Mouse (Mus musculus) right cerebral cortex, postnatal 14 days (tissue): ENCODE measurements around the gene Dpep2nb.
"Not testable (repeated sequence)": the region's sequence is repeated elsewhere in the genome, so short reads cannot be mapped to it uniquely, and the experiment has no call there.

Source experiments
- DNase-seq: peaks from one replicate; pipeline ENCODE4 v3.0.0; 2022

Dpep2nb gene

DNA sequence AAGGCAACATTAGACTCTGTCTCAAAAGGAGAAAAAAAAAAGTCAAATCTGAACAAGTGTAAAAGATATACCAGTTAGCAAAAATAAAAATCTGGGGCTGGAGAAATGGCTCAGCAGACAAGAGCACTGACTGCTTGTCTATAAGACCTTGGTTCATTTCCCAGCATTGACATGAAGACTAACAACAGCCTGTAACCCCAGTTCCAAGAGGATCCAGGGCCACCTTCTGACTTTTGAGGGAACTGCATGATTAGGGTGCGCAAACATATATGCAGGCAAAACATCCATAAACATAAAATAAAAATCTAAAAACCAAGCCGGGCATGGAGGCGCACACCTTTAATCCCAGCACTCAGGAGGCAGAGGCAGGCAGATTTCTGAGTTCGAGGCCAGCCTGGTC, 638 bp upstream of the Dpep2nb start:
- no peak for DNase-seq

GRCm38 (mm10) chr8:106004538-106005207, 1.1 kb downstream of the Dpep2nb start:
- DNase-seq, result no peak

- no peak for DNase-seq
Measured at GRCm38 (mm10) chr8:106001908-106002307, 3.9 kb downstream of the Dpep2nb start.

GRCm38 (mm10) chr8:105998971-105999370, 6.8 kb downstream of the Dpep2nb start:
- DNase-seq, result no peak

DNA sequence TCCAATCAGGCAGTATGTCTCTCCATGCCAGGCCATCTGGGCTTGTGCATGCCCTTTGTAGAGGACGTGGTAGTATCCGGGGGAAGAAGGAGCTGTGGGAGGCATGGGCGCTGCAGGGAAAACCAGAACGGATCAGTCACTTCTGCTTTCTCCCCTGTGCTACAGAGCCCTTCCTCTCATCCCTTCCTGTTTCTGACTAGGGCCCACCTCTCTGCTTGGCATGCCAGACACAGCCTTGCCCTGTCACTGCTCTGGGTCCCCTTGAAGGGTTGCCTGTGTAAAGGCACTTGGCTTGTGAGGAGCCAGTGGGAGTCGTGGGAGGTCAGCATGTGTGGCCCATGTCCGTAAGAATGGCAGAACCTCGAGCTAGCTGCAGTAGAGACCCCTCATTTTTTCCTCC, 9.4 kb downstream of the Dpep2nb start:
- DNase-seq, result no peak

GRCm38 (mm10) chr8:105993226-105993625, 12.5 kb downstream of the Dpep2nb start:
- DNase-seq, result no peak

DNA sequence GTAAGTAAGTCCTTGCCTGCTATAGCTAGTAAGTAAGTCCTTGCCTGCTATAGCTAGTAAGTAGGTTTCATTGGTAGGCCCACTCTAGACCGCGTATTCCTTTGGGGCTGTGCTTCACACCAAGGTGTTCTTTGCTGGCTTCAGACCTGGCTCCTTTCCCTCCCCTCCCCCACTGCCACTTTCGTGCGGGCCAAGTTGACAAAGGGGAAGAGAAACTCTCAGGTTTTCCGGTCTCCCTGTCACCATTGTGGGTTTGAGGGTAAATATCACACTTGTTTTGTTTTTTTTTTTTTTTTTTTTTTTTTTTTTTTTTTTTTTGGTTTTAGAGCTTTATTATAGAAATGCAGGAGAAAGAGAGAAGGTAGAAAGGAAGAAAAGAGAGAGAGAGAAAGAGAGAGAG, 13.3 kb downstream of the Dpep2nb start:
- DNase-seq, result no peak

DNA sequence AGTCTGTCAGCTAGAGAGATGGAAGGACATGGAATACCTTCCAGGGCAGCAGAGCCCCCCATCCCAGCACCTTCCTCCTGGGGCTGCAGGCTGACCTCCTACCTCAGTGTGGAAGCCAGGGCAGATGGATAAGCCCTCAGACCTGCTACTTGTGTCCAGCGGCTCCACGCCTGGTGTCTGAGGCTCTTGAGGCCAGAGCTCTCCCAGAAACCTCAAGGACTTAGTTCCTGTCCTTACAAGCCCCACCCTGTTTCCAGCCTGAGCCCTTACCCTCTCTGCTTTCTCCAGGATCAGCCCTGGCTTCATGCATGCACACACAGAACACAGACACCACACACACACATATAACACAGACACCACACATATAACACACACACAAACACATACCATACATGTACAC, 14.2 kb downstream of the Dpep2nb start:
- no peak for DNase-seq

DNA sequence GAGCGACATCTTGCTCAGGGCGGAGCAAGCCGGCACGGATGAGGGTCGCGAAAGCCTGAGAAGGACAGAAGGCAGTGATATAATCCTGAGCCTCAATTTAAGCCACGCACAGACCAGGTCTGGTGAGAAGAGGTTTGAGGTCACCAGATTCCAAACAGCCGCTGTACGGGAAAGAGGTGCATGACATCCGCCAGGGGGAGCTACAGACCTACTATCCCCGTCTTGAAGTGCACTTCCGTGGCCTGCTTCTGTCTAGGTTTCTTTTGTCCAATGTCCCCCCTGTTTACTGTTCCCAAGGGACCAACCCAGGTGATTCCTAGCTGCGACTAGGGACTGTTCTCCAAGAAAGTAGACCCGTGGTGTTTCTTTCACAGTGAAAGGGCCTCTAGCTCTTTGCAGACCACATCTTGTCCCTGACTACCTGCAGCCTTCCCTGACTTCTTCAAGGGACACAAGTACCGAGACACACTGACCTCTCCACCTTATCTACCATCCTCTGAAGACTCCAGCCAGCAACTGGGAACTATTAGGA, 14.9 kb downstream of the Dpep2nb start, which contains the start of gene Dus2:
Gene Dus2 (plus strand): TSS at position 482 of the 532 bp plus-strand sequence.
- DNase-seq, result peak; percentile 86

GRCm38 (mm10) chr8:105988546-105988945, 17.2 kb downstream of the Dpep2nb start:
- DNase-seq, result no peak

GRCm38 (mm10) chr8:105983406-105983805, 22.4 kb downstream of the Dpep2nb start:
- DNase-seq, result not testable (repeated sequence)

DNA sequence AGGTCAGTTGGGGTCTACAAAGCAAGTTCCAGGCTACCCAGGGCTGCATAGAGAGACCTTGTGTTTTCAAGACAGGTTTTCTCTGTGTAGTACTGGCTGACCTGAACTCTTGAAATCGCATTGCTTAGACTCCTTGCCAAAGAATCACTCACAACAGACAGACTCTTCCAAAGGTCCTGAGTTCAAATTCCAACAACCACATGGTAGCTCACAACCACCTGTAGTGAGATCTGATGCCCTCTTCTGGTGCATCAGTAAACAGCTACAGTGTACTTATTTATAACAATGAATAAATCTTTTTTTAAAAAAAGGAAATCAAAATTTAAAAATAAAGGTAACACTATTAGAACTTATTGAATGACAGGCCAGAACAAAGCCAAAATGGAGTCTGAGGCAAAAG, 24.6 kb downstream of the Dpep2nb start:
- no peak for DNase-seq

GRCm38 (mm10) chr8:105979325-105979724, 26.4 kb downstream of the Dpep2nb start, which contains the start of gene Dpep3:
Gene Dpep3 (minus strand): TSS chr8:105979429.
- DNase-seq, result no peak

GRCm38 (mm10) chr8:105975363-105975762, 30.4 kb downstream of the Dpep2nb start:
- no peak for DNase-seq

- DNase-seq, result no peak
Measured at GRCm38 (mm10) chr8:105971019-105971720, 34.6 kb downstream of the Dpep2nb start.

DNA sequence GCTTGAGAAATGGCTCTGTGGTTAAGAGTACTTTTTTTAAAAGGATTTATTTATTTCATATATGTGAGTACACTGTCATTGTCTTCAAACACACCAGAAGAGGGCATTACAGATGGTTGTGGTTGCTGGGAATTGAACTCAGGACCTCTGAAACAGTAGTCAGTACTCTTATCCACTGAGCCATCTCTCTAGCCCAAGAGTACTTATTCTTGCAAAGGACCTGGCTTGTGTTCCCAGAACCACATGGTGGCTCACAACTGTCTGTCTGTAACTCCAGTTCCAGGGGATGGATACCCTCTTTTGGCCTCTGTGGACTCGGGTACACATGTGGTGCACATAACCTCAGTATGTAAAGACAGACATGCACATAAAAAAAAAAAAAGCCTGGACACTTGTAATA, 36.4 kb downstream of the Dpep2nb start:
- no peak for DNase-seq

- no peak for DNase-seq
Measured at GRCm38 (mm10) chr8:105966692-105967311, 39.0 kb downstream of the Dpep2nb start.

GRCm38 (mm10) chr8:105965905-105966341, 39.9 kb downstream of the Dpep2nb start, which contains the start of gene Slc12a4:
Gene Slc12a4 (minus strand): TSS chr8:105966097.
- DNase-seq, result peak; percentile 46

- DNase-seq, result peak; percentile 33
Measured at GRCm38 (mm10) chr8:105965266-105965904, 40.4 kb downstream of the Dpep2nb start.

DNA sequence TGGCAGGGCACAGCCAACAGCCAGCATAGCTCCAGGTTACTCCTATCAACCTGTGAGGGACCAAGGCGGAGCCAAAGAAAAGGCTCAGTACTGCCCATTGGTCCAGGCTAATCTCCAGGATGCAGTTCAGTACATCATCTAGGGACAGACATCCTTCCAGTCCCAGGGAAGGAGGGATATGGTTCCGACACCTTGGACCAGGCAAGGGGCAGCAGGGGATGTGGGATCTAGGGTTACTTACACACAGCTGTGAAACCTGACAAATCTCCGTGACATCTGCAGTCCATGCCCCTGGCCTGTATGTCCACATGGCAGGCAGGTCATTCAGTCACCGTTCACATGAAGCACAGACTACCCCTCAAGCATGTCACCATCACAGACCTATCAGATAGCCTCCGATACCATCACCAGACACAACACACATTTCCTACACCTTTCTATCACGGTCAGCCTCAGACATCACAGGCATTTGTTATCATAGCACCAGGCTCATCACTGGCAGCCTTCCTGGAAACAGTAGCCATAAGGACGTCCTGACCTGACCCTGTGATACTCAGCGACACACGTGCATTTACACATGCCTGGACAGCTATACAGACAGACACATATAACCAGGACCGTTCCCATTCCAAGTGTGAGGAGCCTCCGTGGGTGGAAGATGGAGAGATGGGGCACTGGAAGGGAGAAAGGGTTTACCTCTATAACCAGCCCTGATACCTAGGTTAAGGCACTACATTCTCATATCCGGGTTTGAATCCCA, 41.1 kb downstream of the Dpep2nb start:
- DNase-seq, result no peak

DNA sequence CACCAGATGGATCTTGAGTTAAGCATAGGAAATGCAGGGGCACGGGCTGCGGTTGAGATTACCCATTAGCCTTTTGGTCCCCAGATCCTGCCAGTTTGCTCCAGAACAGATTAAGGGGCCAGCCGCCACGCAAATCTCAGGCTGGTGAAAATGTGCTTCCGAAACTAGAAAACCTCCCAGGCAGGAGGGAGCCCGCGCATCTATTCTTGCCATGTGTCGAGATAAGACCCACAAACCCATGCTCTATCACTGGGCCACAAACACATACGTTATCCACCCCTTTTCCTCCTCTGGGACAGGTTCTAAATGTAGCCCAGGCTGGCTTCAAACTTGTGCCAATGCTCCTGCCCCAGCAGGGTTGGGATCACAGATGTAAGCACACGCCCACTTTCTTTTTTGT, 44.2 kb downstream of the Dpep2nb start:
- DNase-seq, result no peak

DNA sequence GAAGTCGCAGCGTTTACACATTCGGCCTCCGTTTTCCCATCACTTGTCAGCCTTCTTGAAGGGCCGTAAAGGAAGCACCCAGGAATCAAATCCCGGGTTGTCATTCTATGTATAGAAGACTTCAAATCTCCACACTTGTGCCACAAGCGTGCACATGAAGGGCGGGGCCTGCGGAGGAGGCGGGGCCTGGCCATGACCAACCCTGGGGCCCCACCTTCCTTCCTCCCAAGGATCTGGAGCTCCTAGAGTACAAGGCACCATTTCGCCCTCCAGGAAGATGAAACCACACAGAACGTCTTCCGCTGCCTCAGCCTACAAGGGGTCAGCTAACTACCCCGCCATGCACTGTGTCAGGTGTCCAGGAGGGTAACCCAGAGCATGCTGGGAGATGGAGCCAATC, 44.7 kb downstream of the Dpep2nb start:
- no peak for DNase-seq
